Mouse (Mus musculus): Measurements from ENCODE around the gene Mboat1. TPM values are rescaled to one million over a fixed set of nuclear protein-coding genes. Genes with fewer than 3 reads are reported as not detected.

The Mboat1 gene
- total RNA-seq, 1 experiment from 2014 or later: 9.5 TPM

DNA sequence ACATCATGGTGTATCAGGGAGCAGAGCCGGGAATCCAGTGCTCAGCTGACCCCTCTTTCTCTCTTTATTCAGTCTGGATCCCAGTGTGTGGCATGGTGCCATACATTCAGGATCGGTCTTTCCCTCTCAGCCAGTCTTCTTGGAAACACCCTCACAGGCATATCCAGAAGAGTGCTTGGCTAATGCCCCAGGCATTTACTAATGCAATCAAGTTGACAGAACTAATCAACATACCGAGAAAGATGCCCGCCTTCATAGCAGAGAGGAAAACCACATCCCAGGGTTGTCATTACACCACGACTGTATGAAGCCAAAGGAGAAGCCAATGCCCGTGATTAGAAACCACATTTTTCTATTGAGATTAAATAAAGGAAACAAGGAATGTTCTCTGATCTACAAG, 41.1 kb downstream of the Mboat1 start:
- ATAC-seq (replicated peaks; ENCODE audit: low read depth, poor library complexity, severe bottlenecking): 0 out of 2 replicates have a peak, but pooled peaks have one; percentile 45

GRCm38 (mm10) chr13:30185549-30185948, 49.3 kb downstream of the Mboat1 start:
- no peak for ATAC-seq (replicated peaks; ENCODE audit: low read depth, poor library complexity, severe bottlenecking)

- ATAC-seq (replicated peaks; ENCODE audit: low read depth, poor library complexity, severe bottlenecking): no peak
These were observed 49.7 kb downstream of the Mboat1 start for GRCm38 (mm10) chr13:30185959-30186358.

DNA sequence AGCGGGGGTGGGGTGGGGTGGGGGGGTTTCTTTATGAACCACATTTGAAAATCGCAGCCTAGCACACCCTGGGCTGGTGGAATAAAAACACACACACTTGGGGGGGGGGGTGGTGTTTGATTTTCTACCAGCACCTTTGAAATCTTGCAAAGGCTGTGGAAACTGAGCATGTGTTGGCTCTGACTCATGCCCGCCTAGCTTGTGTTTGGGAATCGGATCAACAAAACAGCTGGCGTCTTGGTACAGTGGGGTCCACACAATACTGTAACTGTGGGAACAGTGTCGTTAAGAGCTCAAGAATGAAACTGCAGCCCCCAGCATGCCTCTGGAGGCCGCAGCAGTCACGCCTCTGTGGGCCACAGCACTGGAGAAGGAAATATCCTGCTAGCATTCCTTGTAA, 50.2 kb downstream of the Mboat1 start:
- no peak for ATAC-seq (replicated peaks; ENCODE audit: low read depth, poor library complexity, severe bottlenecking)

DNA sequence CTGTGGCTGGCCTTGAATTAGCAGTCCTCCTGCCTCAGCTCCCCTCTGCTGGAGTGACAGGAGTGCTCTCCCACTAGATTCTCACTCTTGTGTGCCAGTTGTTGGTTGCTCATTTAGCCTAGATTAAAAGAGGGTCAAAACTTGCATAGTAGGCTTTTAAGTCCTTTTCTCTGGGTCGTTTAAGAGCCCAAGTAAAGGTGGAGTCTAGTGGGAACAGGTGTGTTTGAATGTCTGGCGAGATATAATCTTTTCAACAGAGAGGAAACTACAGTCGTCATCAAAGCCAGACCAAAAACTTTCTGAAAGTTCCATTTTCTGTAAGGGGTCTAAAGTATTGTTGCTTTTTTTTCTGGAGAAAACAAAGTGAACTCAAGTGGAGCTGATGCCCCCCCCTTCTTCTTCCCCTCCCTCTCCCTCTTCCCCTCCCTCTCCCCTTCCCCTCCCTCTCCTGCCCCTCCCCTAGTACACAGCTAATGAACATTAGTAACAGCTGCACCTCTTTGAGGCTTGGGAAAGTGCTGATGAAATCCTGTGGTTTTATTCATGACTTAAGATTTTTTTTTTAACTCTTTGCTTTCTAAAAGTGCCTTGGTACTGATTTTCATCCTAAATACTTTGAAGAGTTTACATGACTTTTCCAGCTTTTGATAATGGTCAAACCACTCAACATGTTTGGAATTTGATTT, 55.9 kb downstream of the Mboat1 start:
- ATAC-seq (replicated peaks; ENCODE audit: low read depth, poor library complexity, severe bottlenecking): peak; percentile 82

GRCm38 (mm10) chr13:30193363-30193762, 57.1 kb downstream of the Mboat1 start:
- peak; percentile 19; the same call in 1 of the 2 replicates for ATAC-seq (replicated peaks; ENCODE audit: low read depth, poor library complexity, severe bottlenecking)

DNA sequence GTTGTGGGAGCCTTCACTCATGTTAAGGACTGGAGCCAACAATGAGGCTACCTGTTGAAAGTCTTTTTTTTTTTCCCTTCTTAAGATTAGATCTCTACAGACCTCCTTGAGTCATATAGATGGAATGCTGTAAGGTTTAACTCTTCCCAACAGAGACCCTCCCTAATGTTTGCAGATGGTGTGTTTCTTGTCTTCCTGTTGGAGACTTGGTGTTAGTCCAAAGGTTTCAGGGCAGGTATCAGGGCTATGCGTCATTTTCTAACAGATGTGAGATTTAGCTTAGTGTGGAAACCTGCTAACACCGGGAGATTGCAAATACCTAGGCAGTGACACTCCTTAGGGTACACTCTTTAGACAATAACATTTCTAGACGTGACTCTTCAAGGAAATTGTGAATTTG, 58.5 kb downstream of the Mboat1 start:
- ATAC-seq (replicated peaks; ENCODE audit: low read depth, poor library complexity, severe bottlenecking): no peak

DNA sequence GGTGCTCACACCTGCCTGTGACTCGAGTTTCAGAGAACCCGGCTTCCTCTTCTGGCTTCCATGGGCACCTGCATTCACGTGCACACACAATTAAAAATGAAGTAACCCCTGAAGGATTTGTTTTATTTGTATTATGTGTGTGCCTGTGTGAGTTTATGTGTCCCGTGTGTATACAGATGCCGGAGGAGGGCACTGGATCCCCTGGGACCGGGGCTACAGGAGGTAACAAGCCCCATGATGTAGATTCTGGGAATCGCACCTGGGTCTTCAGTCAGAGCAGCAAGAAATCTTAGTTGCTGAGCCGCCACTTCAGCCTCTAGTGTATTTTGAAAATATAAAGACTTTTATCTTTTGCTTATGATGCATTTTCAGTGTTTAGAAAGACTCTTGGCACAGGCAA, 60.4 kb downstream of the Mboat1 start:
- ATAC-seq (replicated peaks; ENCODE audit: low read depth, poor library complexity, severe bottlenecking): no peak

GRCm38 (mm10) chr13:30198101-30198570, 61.8 kb downstream of the Mboat1 start:
- ATAC-seq (replicated peaks; ENCODE audit: low read depth, poor library complexity, severe bottlenecking): peak; percentile 93

DNA sequence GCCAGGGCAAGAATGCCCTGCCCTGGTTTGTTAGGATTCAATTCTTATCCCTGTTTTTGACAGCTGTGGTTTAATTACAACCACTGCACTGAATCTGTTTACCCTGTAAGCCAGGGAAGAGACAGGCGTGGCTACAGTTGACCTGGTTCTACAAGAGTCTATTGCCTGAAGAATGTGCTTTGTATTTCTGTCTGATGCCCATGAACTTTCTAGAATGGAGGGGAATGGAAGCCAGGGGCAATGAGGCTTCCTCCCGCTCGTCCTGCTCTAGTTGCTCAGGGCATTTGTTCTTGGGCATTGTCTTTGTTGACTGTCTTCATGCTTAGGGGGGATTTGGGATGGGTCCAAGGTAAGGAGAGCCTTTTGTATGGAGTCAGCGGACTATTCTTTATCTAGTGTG, 63.5 kb downstream of the Mboat1 start:
- no peak for ATAC-seq (replicated peaks; ENCODE audit: low read depth, poor library complexity, severe bottlenecking)

DNA sequence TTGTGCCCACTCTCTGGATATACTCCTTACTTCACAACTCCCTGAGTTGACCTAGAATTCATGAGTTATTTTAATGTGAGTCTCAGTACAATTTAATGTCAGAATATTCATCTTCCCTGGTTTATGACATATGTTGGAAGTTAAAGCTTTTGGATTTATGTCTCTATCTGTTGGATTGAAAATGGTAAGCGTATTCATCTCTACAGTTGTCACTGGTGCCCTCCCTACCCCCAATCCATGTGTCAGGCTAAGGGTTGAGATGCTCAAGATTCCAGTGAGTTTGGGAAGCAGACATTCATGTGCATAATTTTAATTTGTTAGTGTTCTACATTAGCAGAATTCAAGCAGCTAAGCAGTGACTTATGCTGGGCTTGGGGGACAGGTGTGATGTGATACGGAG, 64.4 kb downstream of the Mboat1 start:
- ATAC-seq (replicated peaks; ENCODE audit: low read depth, poor library complexity, severe bottlenecking): no peak

GRCm38 (mm10) chr13:30203018-30203417, 66.7 kb downstream of the Mboat1 start:
- ATAC-seq (replicated peaks; ENCODE audit: low read depth, poor library complexity, severe bottlenecking): no peak

GRCm38 (mm10) chr13:30208176-30208575, 71.9 kb downstream of the Mboat1 start:
- ATAC-seq (replicated peaks; ENCODE audit: low read depth, poor library complexity, severe bottlenecking): no peak

DNA sequence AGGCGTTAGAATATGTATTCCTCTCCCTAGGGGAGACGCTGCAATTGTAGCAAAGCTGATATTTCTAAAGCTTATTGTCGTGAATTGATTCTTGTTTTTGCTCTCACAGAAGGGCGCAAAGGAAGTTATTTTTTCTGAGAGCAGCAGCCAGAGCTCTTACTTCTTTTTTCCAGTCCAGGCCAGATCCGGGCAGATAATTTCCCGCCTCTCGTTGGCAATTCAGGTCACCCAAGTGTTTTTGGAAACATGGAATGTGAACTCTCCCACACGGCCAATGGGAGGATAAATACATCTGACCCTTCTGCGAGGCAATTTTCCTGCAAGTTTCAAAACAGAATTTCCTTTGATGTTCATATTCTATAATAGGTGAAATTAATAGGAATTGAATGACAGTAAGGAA, 77.0 kb downstream of the Mboat1 start:
- no peak for ATAC-seq (replicated peaks; ENCODE audit: low read depth, poor library complexity, severe bottlenecking)

DNA sequence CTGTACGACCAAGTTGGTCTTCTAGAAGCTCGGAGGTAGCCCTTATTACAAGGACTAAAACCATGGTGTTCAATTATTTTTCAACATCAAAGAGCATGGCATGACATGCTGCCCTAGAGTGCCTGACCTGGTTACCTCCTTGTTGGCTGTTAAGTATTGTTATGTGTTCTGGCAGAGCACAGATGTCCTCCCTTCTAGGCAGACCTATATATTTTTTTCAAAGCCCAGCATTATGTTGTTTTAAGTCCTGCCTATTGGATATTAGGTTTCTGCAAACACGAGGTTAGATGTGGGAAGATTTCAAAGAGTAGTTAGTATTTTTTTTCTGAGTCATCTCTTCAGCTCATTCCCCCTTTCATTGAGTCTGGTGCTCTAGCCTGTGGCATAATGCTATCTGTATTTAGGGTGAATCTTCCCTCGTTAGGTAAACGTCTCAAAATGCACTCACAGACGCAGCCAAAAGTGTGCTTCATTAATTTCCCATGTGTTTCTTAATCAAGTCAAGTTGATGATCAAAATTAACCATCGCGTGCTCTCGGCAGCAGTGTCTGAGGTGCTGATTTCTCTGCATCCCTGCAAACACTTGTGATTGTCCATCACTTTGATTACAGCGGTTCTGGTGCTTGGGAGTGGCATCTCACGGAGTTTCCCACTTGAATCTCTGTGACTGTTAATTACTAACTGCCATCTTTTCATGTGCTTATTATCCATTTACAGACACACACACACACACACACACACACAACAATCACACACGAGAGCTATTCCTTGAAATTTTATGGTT, 81.5 kb downstream of the Mboat1 start:
- ATAC-seq (replicated peaks; ENCODE audit: low read depth, poor library complexity, severe bottlenecking): no peak

GRCm38 (mm10) chr13:30219597-30219996, 83.3 kb downstream of the Mboat1 start:
- ATAC-seq (replicated peaks; ENCODE audit: low read depth, poor library complexity, severe bottlenecking): no peak

- ATAC-seq (replicated peaks; ENCODE audit: low read depth, poor library complexity, severe bottlenecking): no peak
These were observed 85.0 kb downstream of the Mboat1 start for GRCm38 (mm10) chr13:30221316-30221715.

GRCm38 (mm10) chr13:30224114-30224513, 87.8 kb downstream of the Mboat1 start:
- peak; percentile 71 for ATAC-seq (replicated peaks; ENCODE audit: low read depth, poor library complexity, severe bottlenecking)

GRCm38 (mm10) chr13:30224659-30225058, 88.4 kb downstream of the Mboat1 start:
- no peak for ATAC-seq (replicated peaks; ENCODE audit: low read depth, poor library complexity, severe bottlenecking)

DNA sequence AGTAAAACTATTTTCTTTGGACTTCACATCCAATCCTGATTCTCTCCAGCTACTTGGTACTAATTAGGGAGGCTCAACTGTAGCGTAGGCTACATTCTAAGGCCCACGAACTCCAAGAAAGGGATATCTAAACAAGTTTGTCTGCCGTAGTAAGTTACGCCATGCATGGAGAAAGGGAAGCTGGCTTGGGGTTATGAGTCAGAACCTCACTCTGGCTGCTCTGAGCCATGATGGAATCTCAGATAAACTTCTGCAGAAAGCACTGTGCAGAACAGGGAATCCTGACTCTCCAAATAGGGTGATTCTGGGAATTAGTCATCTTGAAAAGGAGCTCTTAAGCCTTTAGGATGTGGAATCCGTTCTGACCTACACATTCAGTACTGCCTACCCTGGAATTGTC, 92.5 kb downstream of the Mboat1 start:
- ATAC-seq (replicated peaks; ENCODE audit: low read depth, poor library complexity, severe bottlenecking): no peak

DNA sequence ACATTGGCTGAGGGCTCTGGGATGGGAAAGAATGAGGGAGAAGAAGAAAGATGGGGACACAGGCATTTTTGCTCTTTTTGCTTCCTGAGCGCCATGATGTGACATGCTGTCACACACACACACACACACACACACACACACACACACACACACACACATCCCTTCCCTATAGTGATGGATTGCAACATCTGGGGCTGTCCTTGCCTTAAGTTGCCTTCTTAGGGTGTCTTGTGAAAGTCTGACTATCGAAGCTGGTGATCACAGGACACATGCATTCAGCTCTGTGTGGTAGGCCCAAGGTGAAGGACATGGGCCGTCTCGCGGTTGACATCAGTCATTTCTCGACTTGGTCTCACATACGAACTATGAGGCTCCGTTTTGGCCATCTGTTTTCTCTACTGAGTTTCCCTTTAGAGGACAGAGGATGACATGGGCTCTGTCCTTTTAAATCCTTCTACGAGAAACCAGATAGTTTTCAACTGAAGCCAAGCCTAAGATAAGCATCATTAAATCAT, 93.4 kb downstream of the Mboat1 start:
- no peak for ATAC-seq (replicated peaks; ENCODE audit: low read depth, poor library complexity, severe bottlenecking)
